Mouse (Mus musculus): ENCODE measurements around the gene H1fx.

DNA sequence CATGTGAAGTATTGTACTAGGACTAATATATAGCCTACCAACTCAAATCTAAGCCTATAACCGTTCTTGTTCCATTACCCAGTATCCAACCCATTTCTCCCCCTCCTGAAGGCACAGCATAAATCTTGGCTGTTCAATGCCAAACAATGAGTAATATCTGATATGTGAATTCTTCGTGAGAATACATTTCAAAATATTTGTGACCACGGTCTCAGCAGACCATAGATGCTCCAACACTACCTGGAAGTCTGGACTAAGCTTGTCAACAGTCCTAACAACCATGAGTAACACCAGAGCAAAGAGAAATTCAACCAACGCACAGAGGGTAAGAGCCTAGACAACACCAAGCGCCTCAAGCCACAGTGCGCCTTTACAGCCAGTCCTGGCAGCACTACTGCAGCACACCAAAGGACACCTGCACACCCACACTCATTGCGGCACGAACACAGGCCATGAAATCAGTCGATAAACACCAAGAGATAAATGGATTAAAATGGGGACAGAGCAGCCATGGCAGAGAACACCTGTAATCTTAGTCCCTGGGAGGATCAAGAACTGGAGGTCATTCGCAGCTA, 42.0 kb upstream of the H1fx start:
- no peak for TF ChIP-seq POLR2A (IDR thresholded peaks at IDR 0.05; ENCODE audit: low read depth, low read length)
- TF ChIP-seq CTCF (conservative IDR thresholded peaks at IDR 0.05; ENCODE audit: insufficient read depth, insufficient read length, low read depth, low read length), result no peak
